Mouse (Mus musculus) neutrophil, adult 5-6 weeks (primary cell): ENCODE measurements around the gene Tas2r104. TPM values are rescaled to one million over a fixed set of nuclear protein-coding genes. Genes with fewer than 3 reads are reported as not detected.

Source experiments
- ATAC-seq: fragments of 151-379, 151-347 bp; 2 replicates; pipeline ENCODE4 v1.8.0; 2017; ENCODE audit warnings: mild to moderate bottlenecking, moderate TSS enrichment; ENCODE audit not compliant: insufficient number of reproducible peaks, poor library complexity, low FRiP score, severe bottlenecking; ENCODE audit errors: extremely low read depth
- total RNA-seq: library from RNA; stranded (forward); fragments of 200-1000 nt; gene quantifications from 2 replicates; pipeline ENCODE4 v1.2.3, GENCODE M21; 2017

The Tas2r104 gene
- total RNA-seq, result not detected in 2 replicates

GRCm38 (mm10) chr6:131685644-131686043 lies at the start of gene Tas2r104:
Tas2r104 (minus strand) TSS chr6:131685744.
- ATAC-seq, result no peak

- ATAC-seq, result no peak
These were observed 27.3 kb upstream of the Tas2r104 start for GRCm38 (mm10) chr6:131712803-131713202.

GRCm38 (mm10) chr6:131689963-131690362 lies 4.4 kb upstream of the Tas2r104 start, which contains the start of gene Tas2r114:
Tas2r114 (minus strand) TSS chr6:131690063.
- no peak for ATAC-seq

- no peak for ATAC-seq
These were observed 1.9 kb upstream of the Tas2r104 start, which contains the start of gene Tas2r105 for GRCm38 (mm10) chr6:131687395-131687794. Tas2r105 (minus strand) TSS chr6:131687495.

- no peak for ATAC-seq
These were observed 6.8 kb downstream of the Tas2r104 start, which contains the start of gene Tas2r106 for GRCm38 (mm10) chr6:131678786-131679185. Tas2r106 (minus strand) TSS chr6:131678886.

GRCm38 (mm10) chr6:131660049-131660448 lies 25.5 kb downstream of the Tas2r104 start, which contains the start of gene Tas2r107:
Tas2r107 (minus strand) TSS chr6:131660149.
- no peak for ATAC-seq

Other genes starting within 250 kb of the Tas2r104 start
- gene 5430401F13Rik, start 199.3 kb downstream of the Tas2r104 start, total RNA-seq, result not detected in 2 replicates
- gene Gm6619, start 199.3 kb downstream of the Tas2r104 start, total RNA-seq, result not detected in 2 replicates
- not detected in 2 replicates for gene Tas2r130, start 54.8 kb downstream of the Tas2r104 start, total RNA-seq
- gene Tas2r107, start 25.6 kb downstream of the Tas2r104 start, total RNA-seq, result not detected in 2 replicates
- gene Tas2r106, start 6.9 kb downstream of the Tas2r104 start, total RNA-seq, result not detected in 2 replicates
- gene Tas2r105, start 1.8 kb upstream of the Tas2r104 start, total RNA-seq, result not detected in 2 replicates
- gene Tas2r114, start 4.3 kb upstream of the Tas2r104 start, total RNA-seq, result not detected in 2 replicates